Mouse (Mus musculus): ENCODE measurements at regions not wholly inside any gene's neighbourhood (a gene's known extent, or its start where the extent isn't known, plus 50 kb on each side); places are given as distances from the start of the nearest gene placed in this dataset.

GRCm38 (mm10) chr17:45902668-45903067, 129.5 kb downstream of the Vegfa start:
- H3K4me3 ChIP-seq (ENCODE audit: insufficient read depth, low read length): no peak overlapping the region
- TF ChIP-seq POLR2A (IDR thresholded peaks at IDR 0.05; ENCODE audit: extremely low read depth, insufficient read depth, low read length): no peak
- TF ChIP-seq CTCF (IDR thresholded peaks at IDR 0.05; ENCODE audit: extremely low read depth, insufficient read depth, low read length): no peak
- peaks cover 2% of the 10 kb centered on the region; the same call in 1 of the 2 replicates for H3K4me1 ChIP-seq (ENCODE audit: control insufficient read depth, insufficient read depth, low read length)
- H3K27ac ChIP-seq (ENCODE audit: insufficient read depth, low read length): no peak overlapping the region

- H3K4me1 ChIP-seq (ENCODE audit: control insufficient read depth, insufficient read depth, low read length): no peaks in the 10 kb centered on the region; the same call in 1 of the 2 replicates
- H3K27ac ChIP-seq (ENCODE audit: insufficient read depth, low read length): no peak overlapping the region
- no peak for TF ChIP-seq POLR2A (IDR thresholded peaks at IDR 0.05; ENCODE audit: extremely low read depth, insufficient read depth, low read length)
- no peak for TF ChIP-seq CTCF (IDR thresholded peaks at IDR 0.05; ENCODE audit: extremely low read depth, insufficient read depth, low read length)
- H3K4me3 ChIP-seq (ENCODE audit: insufficient read depth, low read length): no peak overlapping the region
Observed at GRCm38 (mm10) chr17:45896922-45897302, 135.3 kb downstream of the Vegfa start.

- Histone ChIP-seq H3K27ac (ENCODE audit: insufficient read depth, low read length) (no peak overlapping the region), H3K4me1 (ENCODE audit: control insufficient read depth, insufficient read depth, low read length) (no peaks in the 10 kb centered on the region; the same call in 1 of the 2 replicates), H3K4me3 (ENCODE audit: insufficient read depth, low read length) (no peak overlapping the region)
- TF ChIP-seq CTCF (IDR thresholded peaks at IDR 0.05; ENCODE audit: extremely low read depth, insufficient read depth, low read length) (no peak), POLR2A (IDR thresholded peaks at IDR 0.05; ENCODE audit: extremely low read depth, insufficient read depth, low read length) (no peak)
Observed at GRCm38 (mm10) chr17:45896142-45896921, 135.8 kb downstream of the Vegfa start.

GRCm38 (mm10) chr17:45894166-45894565, 138.0 kb downstream of the Vegfa start:
- TF ChIP-seq CTCF (IDR thresholded peaks at IDR 0.05; ENCODE audit: extremely low read depth, insufficient read depth, low read length): no peak
- TF ChIP-seq POLR2A (IDR thresholded peaks at IDR 0.05; ENCODE audit: extremely low read depth, insufficient read depth, low read length): no peak
- Histone ChIP-seq H3K4me3 (ENCODE audit: insufficient read depth, low read length) (no peak overlapping the region), H3K27ac (ENCODE audit: insufficient read depth, low read length) (no peak overlapping the region), H3K4me1 (ENCODE audit: control insufficient read depth, insufficient read depth, low read length) (no peaks in the 10 kb centered on the region; the same call in 1 of the 2 replicates)

GRCm38 (mm10) chr17:45893698-45894097, 138.5 kb downstream of the Vegfa start:
- H3K4me3 ChIP-seq (ENCODE audit: insufficient read depth, low read length): no peak overlapping the region
- no peak overlapping the region for H3K27ac ChIP-seq (ENCODE audit: insufficient read depth, low read length)
- no peaks in the 10 kb centered on the region; the same call in 1 of the 2 replicates for H3K4me1 ChIP-seq (ENCODE audit: control insufficient read depth, insufficient read depth, low read length)
- TF ChIP-seq POLR2A (IDR thresholded peaks at IDR 0.05; ENCODE audit: extremely low read depth, insufficient read depth, low read length) (no peak), CTCF (IDR thresholded peaks at IDR 0.05; ENCODE audit: extremely low read depth, insufficient read depth, low read length) (no peak)

- no peak overlapping the region for H3K4me3 ChIP-seq (ENCODE audit: insufficient read depth, low read length)
- H3K4me1 ChIP-seq (ENCODE audit: control insufficient read depth, insufficient read depth, low read length): no peaks in the 10 kb centered on the region; the same call in 1 of the 2 replicates
- no peak overlapping the region for H3K27ac ChIP-seq (ENCODE audit: insufficient read depth, low read length)
- TF ChIP-seq CTCF (IDR thresholded peaks at IDR 0.05; ENCODE audit: extremely low read depth, insufficient read depth, low read length) (no peak), POLR2A (IDR thresholded peaks at IDR 0.05; ENCODE audit: extremely low read depth, insufficient read depth, low read length) (no peak)
Observed at GRCm38 (mm10) chr17:45893094-45893493, 139.1 kb downstream of the Vegfa start.

- Histone ChIP-seq H3K4me3 (ENCODE audit: insufficient read depth, low read length) (no peak overlapping the region), H3K27ac (ENCODE audit: insufficient read depth, low read length) (no peak overlapping the region), H3K4me1 (ENCODE audit: control insufficient read depth, insufficient read depth, low read length) (no peaks in the 10 kb centered on the region; the same call in 1 of the 2 replicates)
- TF ChIP-seq CTCF (IDR thresholded peaks at IDR 0.05; ENCODE audit: extremely low read depth, insufficient read depth, low read length) (no peak), POLR2A (IDR thresholded peaks at IDR 0.05; ENCODE audit: extremely low read depth, insufficient read depth, low read length) (no peak)
Observed at GRCm38 (mm10) chr17:45889451-45889850, 142.7 kb downstream of the Vegfa start.

- H3K27ac ChIP-seq (ENCODE audit: insufficient read depth, low read length): no peak overlapping the region
- no peak overlapping the region for H3K4me3 ChIP-seq (ENCODE audit: insufficient read depth, low read length)
- TF ChIP-seq CTCF (IDR thresholded peaks at IDR 0.05; ENCODE audit: extremely low read depth, insufficient read depth, low read length): no peak
- TF ChIP-seq POLR2A (IDR thresholded peaks at IDR 0.05; ENCODE audit: extremely low read depth, insufficient read depth, low read length): no peak
- no peaks in the 10 kb centered on the region; the same call in 1 of the 2 replicates for H3K4me1 ChIP-seq (ENCODE audit: control insufficient read depth, insufficient read depth, low read length)
Observed at GRCm38 (mm10) chr17:45889051-45889450, 143.1 kb downstream of the Vegfa start.

GRCm38 (mm10) chr17:45886420-45887049, 145.6 kb downstream of the Vegfa start:
- Histone ChIP-seq H3K27ac (ENCODE audit: insufficient read depth, low read length) (no peak overlapping the region), H3K4me3 (ENCODE audit: insufficient read depth, low read length) (no peak overlapping the region), H3K4me1 (ENCODE audit: control insufficient read depth, insufficient read depth, low read length) (no peaks in the 10 kb centered on the region)
- TF ChIP-seq POLR2A (IDR thresholded peaks at IDR 0.05; ENCODE audit: extremely low read depth, insufficient read depth, low read length) (no peak), CTCF (IDR thresholded peaks at IDR 0.05; ENCODE audit: extremely low read depth, insufficient read depth, low read length) (no peak)
